Mouse (Mus musculus) left cerebral cortex, adult 6 months (tissue): ENCODE data around the gene Bcor. TPM values are rescaled to one million over a fixed set of nuclear protein-coding genes. Genes with fewer than 3 reads are reported as not detected.

Source experiments
- long read RNA-seq, 2 experiments: library from polyadenylated mRNA; unstranded; transcript quantifications; one replicate each; pipeline ENCODE4 v2.0.0; 2019 to 2020
- polyA plus RNA-seq: library from polyadenylated mRNA; unstranded; fragments of <200 nt; fragmentation: Nextera tagmentation; gene quantifications from 2 replicates; pipeline ENCODE4 v1.2.3, GENCODE M21; 2021

Gene Bcor
- 11.3 and 11.8 TPM in 2 replicates for polyA plus RNA-seq
- long read RNA-seq, experiment 1, full-length matches to known transcripts = 1 of 27 reads
- long read RNA-seq, experiment 1, partial matches to known transcripts = 18 of 27 reads
- long read RNA-seq, experiment 1, other reads (novel, unspliced or antisense) = 8 of 27 reads
- long read RNA-seq, experiment 2, partial matches to known transcripts = 11 of 14 reads
- long read RNA-seq, experiment 2, other reads (novel, unspliced or antisense) = 3 of 14 reads

GRCm38 (mm10) chrX:12159981-12160656 lies at the start of gene Bcor:
Gene Bcor, minus strand, starts transcription at chrX:12160355.

